Mouse (Mus musculus): Measurements from ENCODE around the gene Tyr. TPM values are rescaled to one million over a fixed set of nuclear protein-coding genes. Genes with fewer than 3 reads are reported as not detected.
"Not testable (repeated sequence)": the region's sequence is repeated elsewhere in the genome, so short reads cannot be mapped to it uniquely, and the experiment has no call there.

Tyr gene
- not detected in 2 replicates for polyA plus RNA-seq (2015; fragmentation: Nextera tagmentation; extraction: Ambion mirVana)

DNA sequence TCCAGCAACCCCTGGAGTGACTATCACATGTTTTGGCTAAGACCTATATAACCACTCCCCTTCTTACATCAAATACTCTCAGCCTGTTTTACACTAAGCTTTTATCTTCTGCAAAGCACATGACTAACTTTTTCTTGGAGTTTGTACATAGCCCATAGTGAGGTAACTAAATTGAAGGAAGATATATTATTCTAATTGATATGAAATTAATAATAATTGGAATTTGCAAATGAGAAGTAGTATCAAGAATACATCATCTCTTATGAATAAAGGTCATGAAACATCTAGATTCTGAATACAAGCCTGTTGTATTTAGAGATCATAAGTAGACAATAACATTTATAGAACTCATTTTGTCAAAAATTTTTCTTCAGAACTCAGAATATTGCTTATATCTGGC is at the start of gene Tyr:
Gene Tyr (minus strand): TSS at position 101 of the 400 bp plus-strand sequence.
- Histone ChIP-seq H3K27ac (no peak within 1 kb of the TSS), H3K36me3 (no peaks in the 10 kb centered on the region), H3K4me2 (replicated peaks) (no peak within 1 kb of the TSS), H3K9ac (replicated peaks) (no peak within 1 kb of the TSS), H3K4me3 (replicated peaks) (no peak within 1 kb of the TSS), H3K9me3 (no peaks in the 10 kb centered on the region), H3K27me3 (no peaks in the 10 kb centered on the region), H3K4me1 (replicated peaks) (no peaks in the 10 kb centered on the region)
- ATAC-seq: no peak

DNA sequence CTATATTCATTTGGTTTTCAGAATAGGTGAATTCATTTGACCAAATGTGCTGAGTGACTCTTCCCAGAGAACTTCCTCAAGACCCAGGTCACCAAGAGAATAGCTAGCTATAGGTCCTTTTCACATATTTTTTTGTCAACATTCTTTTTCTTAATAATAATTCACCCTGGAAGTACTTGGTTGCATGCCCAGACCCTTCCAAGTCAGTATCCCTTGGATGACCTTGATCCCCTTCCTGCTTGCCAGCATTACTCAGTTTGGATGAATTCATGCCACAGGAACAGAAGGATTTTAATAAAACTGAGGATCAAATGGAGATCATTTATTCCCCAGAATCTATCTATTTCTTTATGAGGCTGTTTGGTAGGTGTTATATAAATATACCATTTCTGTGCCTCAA is 45.7 kb upstream of the Tyr start:
- H3K36me3 ChIP-seq: no peaks in the 10 kb centered on the region
- H3K4me2 ChIP-seq (replicated peaks): no peak overlapping the region
- H3K27ac ChIP-seq: no peak overlapping the region
- H3K4me3 ChIP-seq (replicated peaks): no peak overlapping the region
- H3K27me3 ChIP-seq: no peaks in the 10 kb centered on the region
- ATAC-seq: no peak
- H3K9ac ChIP-seq (replicated peaks): no peak overlapping the region
- no peaks in the 10 kb centered on the region for H3K4me1 ChIP-seq (replicated peaks)
- H3K9me3 ChIP-seq: no peaks in the 10 kb centered on the region

DNA sequence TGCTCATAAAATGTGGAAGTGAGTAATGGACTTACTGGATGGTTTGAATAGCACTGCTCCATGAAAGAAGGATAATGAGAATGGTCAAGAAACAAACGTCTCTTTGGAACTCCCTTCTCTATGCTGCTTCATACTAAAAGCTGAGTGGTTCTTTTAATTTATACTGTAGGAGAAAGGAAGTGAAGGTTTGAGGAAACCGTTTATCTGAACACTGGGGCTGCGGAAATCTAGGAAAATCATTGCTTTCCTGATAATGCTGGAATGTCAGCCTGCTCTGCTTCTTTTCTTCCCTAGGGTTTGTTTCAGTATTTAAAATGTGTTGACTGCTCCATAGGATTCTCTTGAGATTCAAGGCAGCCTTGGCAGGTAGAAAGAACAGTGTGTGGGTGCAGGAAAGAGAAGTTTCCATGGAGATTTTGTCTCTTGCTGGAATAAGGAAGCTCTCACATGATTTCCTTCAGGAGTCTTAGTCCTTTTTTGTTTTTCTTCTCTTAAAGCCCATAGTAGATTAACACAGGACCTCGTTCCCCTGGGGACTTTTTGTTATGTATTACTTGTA is 891 bp upstream of the Tyr start:
- no peak for ATAC-seq
- Histone ChIP-seq H3K27me3 (no peaks in the 10 kb centered on the region), H3K4me3 (replicated peaks) (no peak overlapping the region), H3K9me3 (no peaks in the 10 kb centered on the region), H3K9ac (replicated peaks) (no peak overlapping the region), H3K27ac (no peak overlapping the region), H3K4me2 (replicated peaks) (no peak overlapping the region), H3K36me3 (no peaks in the 10 kb centered on the region), H3K4me1 (replicated peaks) (no peaks in the 10 kb centered on the region)
- WGBS: 20% methylated on average over 4 of the region's 4 CpGs

DNA sequence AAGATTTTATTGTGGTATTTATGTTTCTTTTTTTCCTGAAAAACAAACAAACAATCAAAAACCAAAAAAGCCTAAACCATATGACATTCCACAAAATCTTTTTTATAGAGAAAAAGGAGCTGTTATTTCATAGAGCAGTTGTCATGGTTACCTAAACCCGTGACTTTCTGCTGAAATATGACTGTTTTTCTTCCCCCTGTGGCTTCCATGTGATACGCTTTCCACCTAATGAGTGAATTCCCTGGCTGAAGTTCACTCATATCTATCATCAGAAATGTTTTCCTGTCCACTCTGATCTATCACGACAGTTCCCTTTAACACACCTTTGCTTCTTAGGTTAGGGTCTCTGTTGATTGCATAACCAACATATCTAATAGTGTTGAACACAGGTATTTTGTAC is 5.3 kb downstream of the Tyr start:
- H3K4me2 ChIP-seq (replicated peaks): no peak overlapping the region
- no peaks in the 10 kb centered on the region for H3K9me3 ChIP-seq
- no peaks in the 10 kb centered on the region for H3K36me3 ChIP-seq
- no peak overlapping the region for H3K4me3 ChIP-seq (replicated peaks)
- no peak overlapping the region for H3K27ac ChIP-seq
- H3K4me1 ChIP-seq (replicated peaks): no peaks in the 10 kb centered on the region
- H3K27me3 ChIP-seq: no peaks in the 10 kb centered on the region
- ATAC-seq: no peak
- no peak overlapping the region for H3K9ac ChIP-seq (replicated peaks)
- WGBS: 84% methylated on average over 3 of the region's 3 CpGs

DNA sequence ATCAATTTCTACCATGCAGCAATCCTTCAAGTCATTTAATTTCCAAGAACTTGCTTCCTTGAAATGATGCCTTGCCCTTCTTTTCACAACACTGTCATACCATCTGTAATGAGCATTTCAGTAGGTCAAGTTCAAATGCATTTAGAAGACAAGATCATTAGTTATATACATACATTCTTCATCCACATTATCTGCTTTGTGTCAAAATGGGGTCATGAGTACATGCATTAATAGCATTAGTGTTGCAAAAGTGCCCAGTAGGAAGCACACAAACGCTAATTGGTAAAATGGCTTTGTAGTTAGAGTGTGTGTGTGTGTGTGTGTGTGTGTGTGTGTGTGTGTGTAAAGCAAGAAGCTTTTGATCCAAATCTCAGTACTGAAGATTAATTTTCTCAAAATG is 80.0 kb downstream of the Tyr start:
- H3K36me3 ChIP-seq: no peaks in the 10 kb centered on the region
- H3K4me1 ChIP-seq (replicated peaks): no peaks in the 10 kb centered on the region
- H3K27me3 ChIP-seq: no peaks in the 10 kb centered on the region
- no peak overlapping the region for H3K27ac ChIP-seq
- 68% methylated on average over 1 of the region's 1 CpGs for WGBS
- no peak overlapping the region for H3K9ac ChIP-seq (replicated peaks)
- ATAC-seq: no peak
- no peak overlapping the region for H3K4me2 ChIP-seq (replicated peaks)
- no peak overlapping the region for H3K4me3 ChIP-seq (replicated peaks)
- H3K9me3 ChIP-seq: no peaks in the 10 kb centered on the region

DNA sequence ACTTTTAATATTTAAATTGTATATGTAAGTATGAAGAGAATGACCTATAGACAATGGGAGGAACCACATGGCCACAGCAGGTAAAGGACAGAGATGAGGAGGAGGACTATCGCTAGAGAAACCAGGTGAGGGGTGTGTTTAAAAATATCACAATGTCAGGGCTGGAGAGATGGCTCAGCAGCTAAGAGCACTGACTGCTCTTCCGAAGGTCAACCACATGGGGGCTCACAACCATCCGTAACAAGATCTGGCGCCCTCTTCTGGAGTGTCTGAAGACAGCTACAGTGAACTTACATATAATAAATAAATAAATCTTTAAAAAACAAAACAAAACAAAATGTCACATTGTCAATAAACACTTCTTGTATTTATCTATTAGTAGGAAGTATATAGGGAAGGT is 81.9 kb downstream of the Tyr start:
- not testable (repeated sequence) for H3K4me2 ChIP-seq (replicated peaks); H3K27ac ChIP-seq; H3K4me1 ChIP-seq (replicated peaks); H3K9me3 ChIP-seq; H3K36me3 ChIP-seq; H3K27me3 ChIP-seq; H3K9ac ChIP-seq (replicated peaks); H3K4me3 ChIP-seq (replicated peaks); ATAC-seq
- WGBS: 7% methylated on average over 4 of the region's 4 CpGs

DNA sequence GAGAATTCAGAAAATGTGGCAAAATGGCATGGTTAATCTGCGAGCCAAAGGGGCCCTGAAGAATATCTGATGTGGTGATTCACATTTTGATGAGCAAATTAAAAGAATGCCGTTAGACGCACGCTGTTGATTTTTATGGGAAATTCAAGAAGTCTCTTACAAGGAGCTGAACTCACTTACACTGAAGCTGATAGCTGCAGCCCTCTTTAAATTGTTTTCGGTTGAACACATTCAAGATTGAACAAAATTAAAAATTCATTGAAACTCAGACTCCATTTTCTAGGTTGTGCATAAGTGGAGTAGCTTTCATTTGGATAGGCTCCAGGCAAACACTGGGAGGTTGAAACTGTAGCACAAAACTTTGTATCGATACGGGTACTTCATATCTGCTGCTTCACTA is 96.3 kb downstream of the Tyr start:
- Histone ChIP-seq H3K4me1 (replicated peaks) (no peaks in the 10 kb centered on the region), H3K9ac (replicated peaks) (no peak overlapping the region), H3K27ac (no peak overlapping the region), H3K9me3 (no peaks in the 10 kb centered on the region), H3K27me3 (no peaks in the 10 kb centered on the region), H3K4me3 (replicated peaks) (no peak overlapping the region), H3K36me3 (no peaks in the 10 kb centered on the region), H3K4me2 (replicated peaks) (no peak overlapping the region)
- no peak for ATAC-seq
- WGBS: 93% methylated on average over 7 of the region's 7 CpGs

DNA sequence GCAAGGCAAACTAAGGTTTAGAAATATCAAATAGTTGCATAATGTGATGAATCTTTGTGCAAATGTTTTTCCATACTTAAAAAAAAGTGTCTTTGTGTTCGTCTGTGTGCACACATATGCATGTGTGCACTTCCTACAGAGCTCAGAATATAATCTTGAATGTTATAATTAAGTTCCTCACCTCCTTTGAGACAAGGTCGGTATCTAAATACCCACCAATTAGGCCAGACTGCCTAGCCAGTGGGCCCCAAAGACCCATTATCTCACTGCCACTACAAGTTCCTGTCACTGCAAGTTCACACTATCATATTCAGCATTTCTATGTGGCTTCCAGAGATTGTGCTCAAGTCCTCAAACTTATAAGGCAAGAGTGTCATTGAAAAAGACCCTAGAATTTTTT is 118.4 kb downstream of the Tyr start:
- Histone ChIP-seq H3K27me3 (no peaks in the 10 kb centered on the region), H3K4me2 (replicated peaks) (no peak overlapping the region), H3K36me3 (no peaks in the 10 kb centered on the region), H3K9ac (replicated peaks) (no peak overlapping the region), H3K27ac (no peak overlapping the region), H3K4me1 (replicated peaks) (no peaks in the 10 kb centered on the region), H3K9me3 (no peaks in the 10 kb centered on the region), H3K4me3 (replicated peaks) (no peak overlapping the region)
- no peak for ATAC-seq
- WGBS: 68% methylated on average over 2 of the region's 2 CpGs

Other genes with a start within 250 kb of the Tyr start
- 2.6 and 2.7 TPM in 2 replicates for gene Nox4, start 247.4 kb downstream of the Tyr start, polyA plus RNA-seq (2015; fragmentation: Nextera tagmentation; extraction: Ambion mirVana)
- gene Grm5, start 90.7 kb upstream of the Tyr start, polyA plus RNA-seq (2015; fragmentation: Nextera tagmentation; extraction: Ambion mirVana): 9.9 and 12.2 TPM in 2 replicates